Mouse (Mus musculus): ENCODE measurements around the gene Sppl2c.

The Sppl2c gene

GRCm38 (mm10) chr11:104186135-104186836, at the start of gene Sppl2c:
Gene Sppl2c, plus strand, starts transcription at chr11:104186327.
- no peak for DNase-seq

- DNase-seq = no peak
Observed at GRCm38 (mm10) chr11:104138976-104139375, 47.2 kb upstream of the Sppl2c start.

- no peak for DNase-seq
Observed at GRCm38 (mm10) chr11:104144930-104145329, 41.2 kb upstream of the Sppl2c start.

GRCm38 (mm10) chr11:104148787-104149186, 37.3 kb upstream of the Sppl2c start:
- DNase-seq = no peak

DNA sequence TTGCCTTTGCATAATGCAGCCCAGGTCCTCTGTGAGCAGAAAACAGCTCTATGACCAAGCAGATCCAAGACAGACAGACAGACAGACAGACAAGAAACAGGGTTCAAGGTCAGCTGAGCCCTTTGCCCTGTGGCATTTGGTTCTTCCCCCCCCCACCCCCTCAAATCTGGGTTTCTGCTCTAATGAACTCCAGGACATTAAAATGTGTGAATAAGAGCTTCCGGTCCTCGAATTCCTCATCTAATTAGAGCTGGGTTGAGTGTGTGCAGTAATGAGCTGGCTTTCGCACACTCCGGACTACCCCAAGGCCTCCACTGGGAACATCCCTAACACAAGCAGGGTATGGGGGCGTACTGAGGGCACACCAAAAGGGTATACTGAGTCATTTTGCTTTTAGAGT, 35.2 kb upstream of the Sppl2c start:
- DNase-seq = peak; percentile 76

GRCm38 (mm10) chr11:104154332-104154731, 31.8 kb upstream of the Sppl2c start:
- DNase-seq = no peak

GRCm38 (mm10) chr11:104154820-104155635, 31.1 kb upstream of the Sppl2c start:
- peak; percentile 57 for DNase-seq

GRCm38 (mm10) chr11:104155899-104156298, 30.2 kb upstream of the Sppl2c start:
- DNase-seq = no peak

DNA sequence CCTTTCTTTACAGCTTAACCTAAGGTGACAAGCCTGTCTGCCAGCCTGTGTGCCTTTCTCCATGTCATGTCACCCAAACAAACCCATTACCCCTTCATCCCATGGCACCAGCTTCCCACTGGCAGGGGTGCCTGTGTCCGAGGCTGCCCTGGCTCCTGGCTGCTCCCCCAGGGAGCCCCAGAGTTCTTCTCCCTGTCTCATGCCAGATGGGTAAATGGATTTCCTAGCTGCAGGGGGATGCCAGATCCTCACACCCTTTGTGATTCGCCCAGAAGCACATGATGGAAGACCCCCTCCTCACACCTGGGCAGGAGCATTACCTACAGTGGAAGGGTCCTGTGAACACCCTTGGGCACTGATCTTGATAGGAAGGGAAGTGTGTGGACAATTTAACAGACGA, 29.7 kb upstream of the Sppl2c start:
- DNase-seq = no peak

DNA sequence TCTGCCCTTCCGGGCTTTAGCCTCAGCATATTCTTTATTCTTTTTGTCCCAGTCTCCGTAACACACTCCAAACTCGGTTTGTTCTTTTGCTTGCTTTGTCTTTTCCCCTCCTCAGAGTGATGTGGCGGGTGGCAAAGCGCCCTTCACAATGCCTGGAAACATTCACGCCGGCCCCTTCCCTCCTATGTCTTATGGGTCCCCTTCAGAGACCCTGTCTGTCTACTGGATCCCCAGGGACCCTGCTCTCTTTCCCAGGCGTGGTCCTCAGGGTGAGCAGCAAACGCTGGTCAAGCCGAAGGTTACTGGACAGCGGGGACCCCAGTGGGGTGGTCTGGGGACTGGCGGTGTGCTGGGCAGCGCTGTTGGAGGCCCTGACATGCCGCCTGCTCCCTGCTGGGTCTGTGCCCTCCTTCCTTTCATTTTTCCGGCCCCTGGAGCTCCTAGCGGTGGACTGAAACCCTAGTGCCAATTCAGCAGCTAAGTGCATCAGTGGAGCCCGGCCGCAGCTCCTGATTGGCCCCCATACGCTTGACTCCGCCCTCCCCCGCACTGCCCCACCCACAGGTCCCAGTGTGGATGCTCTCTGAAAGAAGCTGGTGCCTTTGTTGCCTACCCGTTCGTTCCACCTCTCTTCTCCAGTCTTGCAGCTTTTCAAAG, 28.4 kb upstream of the Sppl2c start:
- DNase-seq = peak; percentile 93

GRCm38 (mm10) chr11:104158260-104158907, 27.7 kb upstream of the Sppl2c start:
- DNase-seq = peak; percentile 43

- DNase-seq = no peak
Observed at GRCm38 (mm10) chr11:104159769-104160272, 26.3 kb upstream of the Sppl2c start.

DNA sequence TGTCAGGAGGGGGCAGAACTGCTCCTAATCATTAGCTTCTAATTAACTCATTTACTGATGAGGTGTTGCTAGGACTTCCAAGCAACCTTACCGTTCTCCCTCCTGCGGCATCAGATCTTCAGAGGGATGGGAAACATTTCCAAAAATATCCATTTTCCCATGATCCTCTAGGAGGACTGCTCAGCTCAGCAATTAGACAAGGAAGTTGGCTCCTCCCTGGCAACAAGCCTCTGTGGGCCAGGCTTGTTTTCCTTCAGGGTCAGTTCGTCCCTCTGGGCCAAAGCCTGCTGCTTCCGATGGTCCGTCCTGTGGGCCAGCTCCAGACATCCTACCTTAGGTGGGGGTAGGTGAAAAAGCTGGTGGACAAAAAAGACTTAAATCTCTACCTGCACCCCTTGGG, 25.0 kb upstream of the Sppl2c start:
- DNase-seq = no peak

DNA sequence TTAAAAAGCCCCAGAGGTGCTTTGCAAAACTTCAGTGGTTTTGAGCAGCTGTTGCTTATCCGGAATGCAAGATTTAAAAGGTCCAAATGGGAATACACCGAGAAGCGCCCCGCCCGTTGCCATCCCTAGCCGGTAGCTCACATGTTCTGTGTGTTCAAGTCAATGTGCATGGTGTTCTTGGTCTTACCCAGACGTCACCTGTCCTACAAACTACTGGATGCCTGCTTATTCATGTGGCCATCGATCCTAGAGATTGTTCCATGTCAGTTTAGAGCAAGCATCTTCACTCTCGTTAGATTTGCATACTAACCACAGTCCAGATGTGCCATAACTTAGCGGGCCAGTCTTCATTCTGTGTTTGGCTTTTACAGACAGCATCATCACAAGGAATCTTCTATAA, 21.9 kb upstream of the Sppl2c start:
- DNase-seq = no peak

DNA sequence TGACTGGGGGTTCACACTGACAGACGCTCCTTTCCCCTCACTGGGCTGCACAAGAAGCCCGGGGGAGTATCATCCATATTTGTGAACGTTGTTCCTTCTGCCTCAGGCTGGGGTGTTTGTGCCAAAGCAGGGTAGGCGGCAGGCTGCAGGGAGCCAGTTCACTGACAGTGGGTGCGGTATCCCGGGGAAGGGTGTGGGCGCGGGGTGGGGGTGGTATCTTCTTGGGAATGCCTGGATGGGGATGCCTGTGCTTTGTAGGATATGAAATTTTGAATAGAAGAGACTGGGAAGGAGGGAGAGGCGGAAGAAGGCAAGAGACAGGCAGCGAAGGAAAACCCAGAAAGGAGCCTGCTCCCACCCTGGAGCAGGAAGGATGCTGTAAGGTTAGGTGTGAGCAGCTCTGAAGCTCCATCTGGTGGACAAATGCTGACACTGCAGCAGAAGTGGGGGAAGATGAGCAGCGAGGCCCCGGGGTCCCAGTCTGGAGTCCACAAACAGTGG, 14.8 kb upstream of the Sppl2c start:
- peak; percentile 78 for DNase-seq

- DNase-seq = peak; percentile 35
Observed at GRCm38 (mm10) chr11:104178893-104179292, 7.2 kb upstream of the Sppl2c start.

DNA sequence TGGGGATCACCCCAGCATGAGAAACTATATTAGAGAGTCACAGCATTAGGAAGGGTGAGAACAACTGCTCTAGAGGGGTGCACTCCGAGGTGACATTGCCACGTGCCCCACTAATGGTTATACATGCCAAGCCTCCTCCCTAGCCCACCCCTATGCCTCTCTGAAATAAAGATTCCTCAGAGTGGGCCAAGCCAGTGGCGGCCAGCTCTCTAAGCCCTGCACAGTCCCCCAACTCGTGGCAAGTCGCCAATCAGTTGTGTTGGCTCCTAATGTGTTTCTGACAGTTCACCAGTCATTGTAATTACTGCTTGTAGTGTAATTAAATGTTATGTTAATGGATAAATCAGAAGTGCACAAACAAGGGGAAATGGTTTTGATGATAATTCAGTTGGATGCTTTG, 6.3 kb upstream of the Sppl2c start:
- DNase-seq = peak; percentile 83

- DNase-seq = no peak
Observed at GRCm38 (mm10) chr11:104182141-104182540, 4.0 kb upstream of the Sppl2c start.

DNA sequence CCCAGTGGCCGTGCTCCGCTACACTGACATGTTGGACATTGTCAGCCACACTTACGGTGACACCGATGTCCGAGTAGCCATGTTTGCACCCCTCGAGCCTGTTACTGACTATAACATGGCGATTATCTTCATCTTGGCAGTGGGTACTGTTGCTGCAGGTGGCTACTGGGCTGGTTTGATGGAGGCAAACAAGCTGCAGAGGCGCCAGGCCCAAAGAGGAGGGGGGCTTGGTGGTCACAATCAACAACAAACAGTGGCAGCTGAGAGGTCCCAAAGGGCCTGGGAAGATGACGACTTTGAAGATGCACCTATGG, 667 bp downstream of the Sppl2c start:
- DNase-seq = no peak

DNA sequence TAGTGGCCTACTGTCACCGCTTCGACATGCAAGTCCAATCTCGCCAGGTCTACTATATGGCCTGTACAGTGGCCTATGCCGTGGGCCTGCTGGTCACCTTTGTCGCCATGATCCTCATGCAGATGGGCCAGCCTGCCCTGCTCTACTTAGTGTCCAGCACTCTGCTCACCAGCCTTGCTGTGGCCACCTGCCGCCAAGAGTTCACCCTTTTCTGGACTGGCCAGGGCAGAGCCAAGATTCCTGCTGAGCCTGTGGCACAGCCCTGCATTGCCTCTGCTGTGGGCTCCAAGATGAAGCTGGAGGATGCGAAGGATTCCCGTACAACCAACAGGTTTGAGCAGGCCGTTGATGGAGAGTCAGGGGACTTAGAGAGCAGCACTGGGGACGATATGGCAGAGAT, 1.6 kb downstream of the Sppl2c start:
- no peak for DNase-seq

DNA sequence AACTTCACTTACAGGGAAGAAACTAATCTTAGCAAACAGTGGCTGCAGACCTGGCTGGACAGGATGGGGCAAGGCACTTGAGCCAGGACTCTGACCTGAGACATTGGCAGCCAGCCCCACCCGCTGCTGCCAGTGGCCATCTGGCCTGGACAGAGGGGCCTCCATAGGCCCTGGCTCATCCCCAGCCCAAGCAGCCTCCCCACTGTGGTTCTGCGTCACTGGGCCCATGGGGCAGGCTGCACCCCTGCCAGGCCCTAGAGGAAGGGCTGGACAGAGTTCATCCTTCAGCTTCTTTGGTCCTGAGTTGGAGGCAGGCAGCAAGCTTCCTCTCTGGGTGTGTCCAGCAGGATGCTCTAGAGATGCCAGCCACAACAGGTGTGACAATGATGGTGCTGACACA, 3.9 kb downstream of the Sppl2c start:
- DNase-seq = no peak

DNA sequence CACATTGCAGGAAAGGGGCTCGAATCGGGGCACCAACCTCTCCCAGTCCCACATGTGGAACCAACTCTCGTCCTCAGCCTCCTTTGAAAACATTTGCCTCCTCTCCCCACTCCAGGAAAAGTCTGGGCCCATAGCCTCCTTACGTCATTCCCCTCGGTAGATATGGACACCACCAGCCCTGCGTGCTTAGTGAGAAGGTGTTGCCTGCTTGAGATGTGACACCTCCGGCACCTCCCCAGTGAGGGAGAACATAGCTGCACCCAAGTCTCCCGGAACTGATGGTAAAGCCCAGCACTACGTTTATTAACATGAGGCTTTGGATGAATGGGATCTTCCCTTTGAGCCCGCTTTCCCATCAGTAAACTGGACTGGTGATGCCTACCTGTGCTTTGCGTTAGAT, 9.3 kb downstream of the Sppl2c start:
- no peak for DNase-seq

DNA sequence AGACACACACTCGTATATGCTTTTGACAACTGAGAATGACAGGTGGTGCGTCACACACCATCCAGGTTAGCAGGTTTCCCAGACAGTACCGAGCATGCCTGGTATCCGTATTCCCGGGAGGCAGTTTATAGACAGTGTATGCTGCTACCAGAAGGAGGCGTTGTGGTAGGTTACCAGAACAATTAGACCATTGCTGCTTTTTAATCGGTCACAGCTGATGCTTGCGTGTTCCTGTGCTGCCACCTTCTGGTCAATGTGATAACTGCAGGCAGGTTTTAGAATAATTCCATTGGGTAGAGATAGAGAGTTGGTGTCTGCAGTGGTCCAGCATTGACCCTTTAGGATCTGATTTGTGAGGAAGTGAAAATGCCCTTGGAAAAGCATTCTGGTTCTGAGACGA, 9.7 kb downstream of the Sppl2c start:
- peak; percentile 94 for DNase-seq
